Mouse (Mus musculus): ENCODE measurements around the gene Ahnak2.

GRCm38 (mm10) chr12:112800476-112800875 lies 2.0 kb downstream of the Ahnak2 start:
- TF ChIP-seq POLR2A (IDR thresholded peaks at IDR 0.05; ENCODE audit: insufficient read length, low read depth) (no peak), USF1 (IDR thresholded peaks at IDR 0.05; ENCODE audit: low read depth) (no peak), MYOG (IDR thresholded peaks at IDR 0.05; ENCODE audit: control insufficient read depth in 1 of 3, insufficient read depth in 1 of 3, insufficient read length in 2 of 3, low read depth in 2 of 3) (no peak), POLR2AphosphoS2 (IDR thresholded peaks at IDR 0.05; ENCODE audit: insufficient read length, low read depth) (no peak), CEBPB (IDR thresholded peaks at IDR 0.05; ENCODE audit: insufficient read depth, poor library complexity, severe bottlenecking) (no peak)
